Mouse (Mus musculus) heart, adult 2 months (tissue): ENCODE data around the gene Xylt1. TPM values are rescaled to one million over a fixed set of nuclear protein-coding genes. Genes with fewer than 3 reads are reported as not detected.

ENCODE experiments used
- DNase-seq, 2 experiments: peaks; one replicate each; pipeline ENCODE4 v3.0.0; 2021
- H3K27ac ChIP-seq: fragments of 200-600 bp; 2 replicates; pipeline ENCODE4 v1.8.1; 2022
- H3K27me3 ChIP-seq: fragments of 200-500 bp; 2 replicates; pipeline ENCODE4 v1.6.1; 2012; ENCODE audit warnings: mild to moderate bottlenecking, low read length, inconsistent platforms, mixed read lengths; ENCODE audit not compliant: control insufficient read depth, insufficient read depth
- H3K36me3 ChIP-seq: fragments of 200-500 bp; 2 replicates; pipeline ENCODE4 v1.6.1; 2012; ENCODE audit warnings: low read length, inconsistent platforms; ENCODE audit not compliant: control insufficient read depth, insufficient read depth
- H3K4me1 ChIP-seq: fragments of 200-500 bp; 2 replicates; pipeline ENCODE4 v1.6.1; 2011; ENCODE audit warnings: low read length; ENCODE audit not compliant: control insufficient read depth, insufficient read depth
- H3K4me3 ChIP-seq: fragments of 200-600 bp; 2 replicates; pipeline ENCODE4 v1.8.1; 2022
- H3K79me2 ChIP-seq: fragments of 200-500 bp; replicated peaks from 2 replicates; pipeline ENCODE4 v1.6.1; 2012; ENCODE audit warnings: mild to moderate bottlenecking, inconsistent platforms, low read length, moderate library complexity, mixed read lengths; ENCODE audit not compliant: control insufficient read depth, insufficient read depth
- H3K9ac ChIP-seq: fragments of 200-500 bp; 2 replicates; pipeline ENCODE4 v1.6.1; 2012; ENCODE audit warnings: low read depth, mild to moderate bottlenecking, control low read depth, inconsistent platforms, low read length, mixed read lengths
- CTCF ChIP-seq: fragments of 200-600 bp; IDR thresholded peaks from 2 replicates; pipeline ENCODE4 v1.8.1; 2022; ENCODE audit warnings: antibody characterized with exemption, mild to moderate bottlenecking, moderate library complexity
- EP300 ChIP-seq: fragments of 200-500 bp; IDR thresholded peaks from 2 replicates; pipeline ENCODE4 v1.6.1; 2011; ENCODE audit warnings: low read depth, low read length, control low read depth; ENCODE audit not compliant: insufficient read depth
- POLR2A ChIP-seq: fragments of 200-500 bp; IDR thresholded peaks from 2 replicates; pipeline ENCODE4 v1.6.1; 2011; ENCODE audit warnings: mild to moderate bottlenecking, low read depth, low read length, control low read depth; ENCODE audit not compliant: insufficient read depth
- WGBS: fragments of 180-500 bp; shearing (Covaris S2); methylation state at CpG from one replicate; pipeline ENCODE4 v1.1.7; 2018; 5-methylcytosine and 5-hydroxymethylcytosine counted together
- intact Hi-C: fragments of 180-260 bp; cut with DNase I; formaldehyde crosslinking; loops from one replicate; pipeline ENCODE4 v1.15.1; 2025
- polyA plus RNA-seq: library from polyadenylated mRNA; depleted of rRNA; stranded (reverse); fragments of >200 nt; gene quantifications from 2 replicates; pipeline ENCODE4 v1.2.3, GENCODE M21; 2012
- total RNA-seq, 2 experiments: library from RNA; stranded (reverse); gene quantifications; 2 replicates each; pipeline ENCODE4 v1.2.3; 2021

Xylt1 gene
- total and polyA plus RNA-seq, 3 experiments, result 1.2 to 2.3 (median 1.4) TPM

- DNase-seq, result peak in 1 of 2 experiments; percentile 55
- Histone ChIP-seq H3K4me3 (no peak overlapping the region), H3K9ac (no peak overlapping the region), H3K4me1 (peaks cover 1% of the 10 kb centered on the region; the same call in 1 of the 2 replicates), H3K36me3 (no peaks in the 10 kb centered on the region), H3K27ac (peak overlapping the region; percentile 16; the same call in 1 of the 2 replicates), H3K79me2 (no peaks in the 10 kb centered on the region), H3K27me3 (no peaks in the 10 kb centered on the region)
- WGBS, result 54% methylated on average over 7 of the region's 7 CpGs
- peak; percentile 55; the same call in 1 of the 2 replicates for TF ChIP-seq EP300
- TF ChIP-seq POLR2A, result no peak
- intact Hi-C loops, result loop anchor here (5.0 kb wide), 1 partner anchor 38 kb away; no protein-coding TSS in a partner anchor
These were observed 143.8 kb downstream of the Xylt1 start for GRCm38 (mm10) chr7:117524430-117525214.

GRCm38 (mm10) chr7:117525678-117526077, 144.9 kb downstream of the Xylt1 start:
- intact Hi-C loops, result loop anchor here (5.0 kb wide), 1 partner anchor 37 kb away; no protein-coding TSS in a partner anchor
- Histone ChIP-seq H3K4me3 (no peak overlapping the region), H3K4me1 (peaks cover 1% of the 10 kb centered on the region; the same call in 1 of the 2 replicates), H3K36me3 (no peaks in the 10 kb centered on the region), H3K9ac (no peak overlapping the region), H3K27me3 (no peaks in the 10 kb centered on the region), H3K27ac (no peak overlapping the region), H3K79me2 (no peaks in the 10 kb centered on the region)
- TF ChIP-seq CTCF, result no peak
- TF ChIP-seq EP300, result no peak
- no peak for TF ChIP-seq POLR2A
- DNase-seq, result no peak
- WGBS, result 81% methylated on average over 5 of the region's 5 CpGs

DNA sequence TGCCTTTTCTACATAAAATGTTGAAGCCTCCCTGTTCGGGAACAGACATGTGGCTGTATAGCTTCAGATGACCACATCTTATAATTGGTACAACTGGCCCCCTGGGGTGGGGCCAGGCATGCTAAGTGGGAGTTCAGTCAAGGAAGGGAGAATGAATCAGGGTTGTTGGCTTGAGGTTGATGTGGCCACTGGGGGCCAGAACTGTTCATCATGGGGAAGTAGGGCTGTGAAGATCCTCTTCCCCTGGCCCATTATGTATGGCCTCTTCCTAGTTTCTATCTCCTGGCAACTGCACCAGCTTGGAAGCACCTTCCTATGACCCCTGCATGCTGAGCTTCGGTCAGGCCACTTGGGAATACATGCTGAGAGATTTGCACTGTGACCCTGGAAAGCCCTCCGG, 145.8 kb downstream of the Xylt1 start:
- Histone ChIP-seq H3K4me1 (peaks cover 1% of the 10 kb centered on the region; the same call in 1 of the 2 replicates), H3K9ac (no peak overlapping the region), H3K4me3 (no peak overlapping the region), H3K27ac (no peak overlapping the region), H3K36me3 (no peaks in the 10 kb centered on the region), H3K27me3 (no peaks in the 10 kb centered on the region), H3K79me2 (no peaks in the 10 kb centered on the region)
- no peak for DNase-seq
- WGBS, result 91% methylated on average over 3 of the region's 3 CpGs
- no peak for TF ChIP-seq EP300
- TF ChIP-seq CTCF, result no peak
- TF ChIP-seq POLR2A, result no peak
- intact Hi-C loops, result loop anchor here (5.0 kb wide), 1 partner anchor 36 kb away; no protein-coding TSS in a partner anchor

- TF ChIP-seq EP300 (no peak), POLR2A (no peak)
- 60% methylated on average over 12 of the region's 12 CpGs for WGBS
- Histone ChIP-seq H3K9ac (no peak overlapping the region), H3K4me3 (no peak overlapping the region), H3K4me1 (peaks cover 1% of the 10 kb centered on the region; the same call in 1 of the 2 replicates), H3K27ac (no peak overlapping the region), H3K79me2 (no peaks in the 10 kb centered on the region), H3K27me3 (no peaks in the 10 kb centered on the region), H3K36me3 (no peaks in the 10 kb centered on the region)
- DNase-seq, result no peak
- intact Hi-C loops, result loop anchor here (5.0 kb wide), 1 partner anchor 32 kb away; no protein-coding TSS in a partner anchor
These were observed 149.2 kb downstream of the Xylt1 start for GRCm38 (mm10) chr7:117529787-117530655.

- no peaks in the 10 kb centered on the region for H3K36me3 ChIP-seq
- 84% methylated on average over 3 of the region's 3 CpGs for WGBS
- intact Hi-C loops, result no loop called here
- H3K4me3 ChIP-seq, result no peak overlapping the region
- TF ChIP-seq CTCF, result no peak
- TF ChIP-seq EP300, result no peak
- no peak for TF ChIP-seq POLR2A
- no peaks in the 10 kb centered on the region for H3K27me3 ChIP-seq
- DNase-seq, result no peak
- H3K27ac ChIP-seq, result no peak overlapping the region
- no peak overlapping the region for H3K9ac ChIP-seq
- H3K79me2 ChIP-seq, result no peaks in the 10 kb centered on the region
- no peaks in the 10 kb centered on the region for H3K4me1 ChIP-seq
These were observed 151.9 kb downstream of the Xylt1 start for GRCm38 (mm10) chr7:117532651-117533050.
